Mouse (Mus musculus): ENCODE data around the gene Gcc1.
A peak's percentile ranks its signal among the peaks of the same experiment; 100 is the strongest.

The Gcc1 gene

DNA sequence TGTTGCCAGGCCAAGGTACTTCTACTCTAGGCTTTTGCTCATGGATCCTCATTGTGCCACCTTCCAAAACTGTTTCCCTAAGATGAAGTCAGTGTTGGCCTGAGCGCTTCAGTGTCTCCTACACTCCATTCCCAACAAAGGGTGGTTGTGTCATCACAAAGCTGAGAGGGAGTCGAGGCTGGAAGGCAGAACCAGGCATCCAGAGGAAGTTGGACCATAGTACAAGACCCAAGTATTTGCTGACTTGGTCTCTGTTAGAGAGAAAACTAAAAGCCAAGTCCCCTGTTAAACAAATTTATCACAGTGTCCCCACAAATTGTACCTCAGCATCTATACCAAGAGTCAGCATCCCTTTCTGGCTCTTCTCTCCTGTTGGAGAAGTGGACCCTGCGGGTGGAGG, at the start of gene Gcc1:
Gcc1 (minus strand) TSS at position 101 of the 400 bp plus-strand sequence.
- DNase-seq (ENCODE audit: low read depth, low spot score), result no peak

DNA sequence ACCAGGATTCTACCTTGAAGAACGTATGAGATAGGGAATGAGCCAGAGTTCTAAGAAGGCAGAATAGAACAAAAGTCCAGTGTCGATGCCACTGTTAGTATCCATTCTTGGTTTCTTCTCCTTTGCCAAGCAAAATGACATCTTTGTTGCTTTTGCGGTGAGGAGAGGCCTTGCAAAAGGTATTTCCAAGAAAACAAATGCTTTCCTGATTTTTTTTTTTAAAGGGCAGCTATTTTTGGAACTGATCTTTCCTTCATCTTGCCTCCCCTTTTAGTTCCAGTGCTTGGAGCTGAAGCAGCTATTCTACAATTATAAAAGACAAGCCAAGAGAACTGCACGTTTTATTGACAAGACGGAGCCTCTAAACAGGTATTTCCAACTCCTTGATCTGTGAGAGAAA, 46.6 kb upstream of the Gcc1 start, which contains the start of gene Snd1:
Snd1 (plus strand) TSS at position 301 of the 400 bp plus-strand sequence.
- no peak for DNase-seq (ENCODE audit: low read depth, low spot score)

- DNase-seq (ENCODE audit: low read depth, low spot score), result no peak
Observed at GRCm38 (mm10) chr6:28474211-28474610, 46.0 kb upstream of the Gcc1 start.

DNA sequence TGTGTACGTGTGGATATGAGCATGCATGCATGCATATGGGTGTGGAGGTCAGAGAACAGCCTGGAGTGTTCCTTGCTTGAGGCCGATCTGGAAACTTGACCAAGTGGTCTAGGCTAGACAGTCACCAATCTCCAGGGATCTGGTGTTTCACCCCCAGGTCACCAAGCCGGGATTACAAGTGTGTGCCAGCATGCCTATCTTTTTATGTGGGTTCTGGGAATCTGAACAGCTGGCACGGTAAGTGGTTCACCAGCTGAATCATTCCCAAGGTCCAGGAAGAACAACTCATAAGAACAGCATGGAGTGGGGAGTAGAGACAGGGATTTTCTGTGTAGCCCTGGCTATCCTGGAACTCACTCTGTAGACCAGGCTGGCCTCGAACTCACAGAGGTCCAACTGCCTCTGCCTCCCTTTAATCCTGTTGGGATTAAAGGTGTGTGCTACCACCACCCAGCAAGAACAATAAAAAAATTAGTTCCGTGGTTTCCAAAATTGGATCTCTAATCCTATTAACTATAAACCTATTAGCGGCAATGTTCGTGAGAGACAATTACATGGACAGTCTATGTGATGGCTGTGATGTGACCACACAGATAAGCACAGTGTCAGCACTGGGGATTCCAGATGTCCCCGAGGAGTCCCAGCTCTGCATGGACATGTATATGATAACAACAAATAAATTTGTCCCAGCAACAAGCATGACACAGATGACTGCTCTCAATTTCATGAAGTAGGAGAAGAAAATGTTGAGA, 43.3 kb upstream of the Gcc1 start:
- no peak for DNase-seq (ENCODE audit: low read depth, low spot score)

- no peak for DNase-seq (ENCODE audit: low read depth, low spot score)
Observed at GRCm38 (mm10) chr6:28470621-28471020, 42.4 kb upstream of the Gcc1 start.

- no peak for DNase-seq (ENCODE audit: low read depth, low spot score)
Observed at GRCm38 (mm10) chr6:28470017-28470602, 41.9 kb upstream of the Gcc1 start.

GRCm38 (mm10) chr6:28464630-28465029, 36.4 kb upstream of the Gcc1 start:
- DNase-seq (ENCODE audit: low read depth, low spot score), result no peak

GRCm38 (mm10) chr6:28460534-28460933, 32.3 kb upstream of the Gcc1 start:
- DNase-seq (ENCODE audit: low read depth, low spot score), result no peak

DNA sequence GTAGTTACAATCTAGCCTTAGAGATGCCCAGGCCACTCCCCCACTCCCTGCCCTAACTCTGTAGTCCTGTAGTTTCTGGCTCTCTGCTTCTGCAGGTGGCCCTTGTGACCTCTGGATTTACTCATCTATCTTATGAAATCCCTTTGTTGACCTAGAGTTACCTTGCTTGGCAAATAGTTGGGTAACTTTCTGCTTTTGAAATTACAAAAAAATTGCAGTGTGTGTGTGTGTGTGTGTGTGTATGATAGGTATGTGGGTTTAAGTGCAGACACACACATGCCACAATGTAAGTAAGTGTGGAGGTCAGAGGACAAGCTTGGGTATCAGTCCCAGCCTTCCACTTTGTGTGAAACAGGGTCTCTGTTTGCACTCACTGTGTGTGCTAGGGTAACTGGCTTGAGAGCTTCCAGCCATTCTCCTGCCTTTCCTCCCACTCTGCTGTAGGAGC, 31.1 kb upstream of the Gcc1 start:
- DNase-seq (ENCODE audit: low read depth, low spot score), result no peak

DNA sequence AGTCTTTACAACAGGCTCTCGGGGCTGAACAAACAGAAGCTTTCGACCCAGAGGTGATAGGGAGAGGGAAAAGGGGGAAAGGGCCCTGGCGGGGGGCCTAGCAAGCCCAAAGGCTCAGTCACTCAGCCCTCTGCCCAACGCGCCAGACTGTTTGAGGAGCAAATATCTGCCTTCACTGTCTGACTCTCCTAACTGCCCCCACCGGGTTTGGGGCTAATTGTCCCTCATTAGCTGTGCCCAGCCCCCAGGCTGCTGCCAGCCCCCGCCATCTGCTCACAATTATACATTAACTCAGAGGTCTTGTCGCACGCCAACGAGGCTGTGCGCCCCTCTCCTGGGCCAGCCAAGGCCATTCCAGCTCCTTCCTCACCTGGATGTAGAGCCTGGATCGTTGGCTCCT, 22.8 kb upstream of the Gcc1 start:
- DNase-seq (ENCODE audit: low read depth, low spot score), result peak; percentile 9

GRCm38 (mm10) chr6:28450481-28450880, 22.3 kb upstream of the Gcc1 start:
- DNase-seq (ENCODE audit: low read depth, low spot score), result peak; percentile 21

DNA sequence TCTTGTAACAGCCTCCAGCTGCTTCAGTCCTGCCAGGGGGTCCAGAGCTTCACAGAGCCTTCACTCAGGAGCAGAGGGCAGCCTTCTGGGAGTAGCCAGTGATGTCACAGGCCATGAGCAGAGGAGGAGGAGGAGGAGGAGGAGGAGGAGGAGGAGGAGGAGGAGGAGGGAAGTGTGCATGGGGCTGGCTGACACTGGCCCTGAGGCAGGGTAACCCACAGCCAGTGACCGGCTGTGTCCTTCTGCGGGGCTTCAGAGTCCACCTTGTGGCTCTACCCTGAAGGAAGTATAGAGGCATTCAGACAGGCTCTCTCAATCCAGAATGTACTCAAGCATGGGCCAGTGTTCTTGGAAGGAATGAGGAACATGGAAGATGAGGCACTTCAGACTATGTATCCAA, 21.1 kb upstream of the Gcc1 start, which contains the start of gene Pax4:
Pax4 (minus strand) TSS at position 101 of the 400 bp plus-strand sequence.
- no peak for DNase-seq (ENCODE audit: low read depth, low spot score)

- no peak for DNase-seq (ENCODE audit: low read depth, low spot score)
Observed at GRCm38 (mm10) chr6:28447937-28448336, 19.7 kb upstream of the Gcc1 start.

DNA sequence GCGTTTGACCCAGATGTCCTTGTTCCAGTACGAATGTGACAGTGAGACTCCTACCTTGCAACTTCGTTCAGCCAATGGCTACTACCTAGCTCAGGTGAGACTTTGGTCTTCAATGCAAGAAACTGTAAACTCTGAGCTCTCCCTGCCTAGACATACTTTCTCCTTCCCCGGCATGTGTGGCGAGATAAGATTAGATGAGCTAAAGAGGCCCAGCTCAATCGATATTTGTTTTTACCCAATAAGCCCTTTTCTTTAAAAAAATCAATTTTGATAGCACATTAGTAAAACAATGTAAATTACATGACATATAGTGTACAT, 3.3 kb upstream of the Gcc1 start:
- no peak for DNase-seq (ENCODE audit: low read depth, low spot score)

DNA sequence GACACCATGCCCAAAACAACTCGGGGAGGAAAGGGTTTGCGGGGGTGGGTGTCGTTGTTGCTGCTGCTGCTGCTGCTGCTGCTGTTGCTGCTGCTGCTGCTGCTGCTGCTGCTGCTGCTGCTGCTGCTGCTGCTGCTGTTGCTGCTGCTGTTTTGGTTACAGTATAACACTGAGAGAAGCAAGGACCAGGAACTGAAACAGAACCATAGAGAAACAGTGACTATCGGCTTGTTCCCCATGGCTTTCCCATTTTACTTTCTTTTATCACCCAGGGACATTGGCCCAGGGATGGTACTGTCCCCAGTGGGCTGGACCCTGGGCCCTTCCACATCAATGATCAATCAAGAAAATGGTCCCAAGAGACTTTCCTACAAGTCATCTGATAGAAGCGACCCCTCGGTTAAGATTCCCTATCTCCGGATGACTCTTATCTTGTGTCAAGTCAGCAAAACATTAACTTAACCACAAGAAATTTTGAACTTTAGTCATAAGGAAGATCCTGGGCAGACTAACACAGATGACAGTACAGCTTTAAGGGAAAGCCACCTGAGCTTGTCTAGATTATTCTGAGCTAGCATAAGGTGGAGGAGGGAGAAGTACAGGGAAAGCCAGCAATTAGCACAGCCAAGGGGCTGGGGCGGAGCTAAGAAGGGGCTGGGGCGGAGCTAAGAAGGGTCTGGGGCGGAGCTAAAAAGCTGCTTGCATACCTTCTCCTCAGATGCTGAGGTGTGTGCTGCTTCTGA, 2.8 kb upstream of the Gcc1 start:
- DNase-seq (ENCODE audit: low read depth, low spot score), result no peak

- DNase-seq (ENCODE audit: low read depth, low spot score), result no peak
Observed at GRCm38 (mm10) chr6:28429870-28430269, 1.7 kb upstream of the Gcc1 start.

DNA sequence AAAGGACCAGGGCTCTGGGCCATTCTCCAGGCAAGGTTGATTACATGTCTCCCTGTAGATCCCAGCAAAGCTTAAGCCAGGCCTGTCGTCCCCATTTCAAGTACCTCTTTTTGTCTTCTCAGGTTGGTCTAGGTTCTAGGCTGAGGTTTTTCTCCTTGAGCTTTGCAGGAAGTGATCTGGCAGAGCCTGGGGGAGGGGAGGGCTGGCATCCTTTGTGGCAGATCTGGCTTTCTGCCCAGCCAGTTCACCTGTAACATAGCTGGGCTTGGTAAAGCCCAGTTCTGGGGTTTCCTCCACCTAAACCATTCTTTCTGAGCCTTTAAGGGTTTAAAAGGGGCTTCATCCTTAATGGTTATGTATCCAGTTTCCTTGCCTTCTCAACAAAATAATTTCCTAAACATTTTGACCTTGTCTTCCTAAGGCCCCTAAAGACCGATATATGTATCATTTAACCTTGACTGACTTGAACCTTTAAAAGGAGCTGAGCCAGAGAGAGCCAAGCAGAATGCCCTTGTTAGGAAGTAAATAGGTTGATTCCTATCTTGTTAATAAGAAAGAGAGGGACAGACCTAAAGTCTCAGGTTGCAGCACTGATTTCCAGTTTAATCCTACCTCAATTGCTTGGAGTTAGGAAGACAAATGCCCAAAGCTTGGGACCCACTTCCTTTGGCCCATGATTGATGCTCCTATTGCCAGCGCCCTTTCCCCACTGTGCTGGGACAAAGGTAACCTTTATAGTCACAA, 922 bp downstream of the Gcc1 start, which contains the start of gene Fscn3:
Fscn3 (plus strand) TSS at position 694 of the 744 bp plus-strand sequence.
- no peak for DNase-seq (ENCODE audit: low read depth, low spot score)

DNA sequence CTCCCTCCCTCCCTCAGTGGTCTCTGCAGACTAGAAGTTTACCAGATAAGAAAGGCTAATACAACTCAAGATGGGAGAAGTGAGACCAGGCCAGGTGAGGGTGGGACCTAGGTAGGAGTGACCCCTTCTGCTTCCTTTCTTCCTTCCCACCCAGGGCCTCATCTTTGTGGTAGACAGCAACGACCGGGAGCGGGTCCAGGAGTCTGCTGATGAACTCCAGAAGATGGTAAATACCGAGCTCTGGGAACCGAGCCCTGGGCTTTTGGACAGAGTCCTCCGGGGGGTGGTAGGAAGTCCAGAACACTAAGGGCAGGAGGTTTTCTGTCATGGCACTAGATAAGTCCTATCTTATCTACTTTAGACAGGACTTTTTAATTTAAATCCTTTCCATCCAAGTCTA, 3.2 kb downstream of the Gcc1 start:
- DNase-seq (ENCODE audit: low read depth, low spot score), result no peak

DNA sequence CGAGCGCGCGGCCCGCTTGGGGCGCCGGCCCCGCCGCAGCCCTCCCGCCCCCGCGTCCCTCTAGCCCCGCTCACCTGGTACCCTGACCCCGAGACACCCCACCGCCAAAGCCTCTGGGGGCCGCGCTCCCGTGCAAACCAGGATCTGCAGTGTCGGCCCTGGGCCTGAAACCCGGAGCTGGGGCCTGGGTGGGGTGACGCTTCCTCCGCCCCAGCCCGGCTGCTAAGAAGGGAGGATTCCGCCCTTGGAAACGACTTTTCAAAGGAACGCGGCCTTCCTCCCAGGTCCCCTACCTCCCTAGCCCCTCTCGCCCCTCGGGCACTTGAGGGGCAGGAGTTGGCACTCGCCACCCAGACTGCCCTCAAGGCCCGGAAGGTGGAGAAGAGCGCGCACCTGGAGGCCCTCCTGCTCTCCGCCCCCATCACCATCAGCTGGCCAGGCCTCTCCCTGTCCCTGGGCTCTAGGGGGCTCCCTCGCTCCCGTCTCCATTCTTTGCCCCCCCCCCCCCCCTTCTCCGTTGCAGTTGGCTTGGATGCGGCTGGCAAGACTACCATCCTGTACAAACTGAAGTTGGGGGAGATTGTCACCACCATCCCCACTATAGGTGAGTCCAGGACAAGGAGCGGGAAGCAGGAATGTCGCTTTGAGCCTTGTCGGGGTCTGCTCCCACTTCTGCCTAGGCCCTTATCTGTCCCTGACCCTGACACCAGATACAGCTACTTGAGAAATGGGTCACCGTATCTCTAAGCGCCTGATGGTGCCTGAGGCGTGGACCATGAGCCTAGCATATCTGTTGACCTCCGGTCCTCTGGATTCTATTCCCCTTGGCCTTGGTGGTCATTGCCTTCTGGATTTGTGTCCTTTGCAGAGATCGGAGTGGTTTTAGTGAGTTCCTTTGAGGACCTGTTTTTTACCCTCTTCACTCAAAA, 4.2 kb downstream of the Gcc1 start:
- peak; percentile 9 for DNase-seq (ENCODE audit: low read depth, low spot score)

DNA sequence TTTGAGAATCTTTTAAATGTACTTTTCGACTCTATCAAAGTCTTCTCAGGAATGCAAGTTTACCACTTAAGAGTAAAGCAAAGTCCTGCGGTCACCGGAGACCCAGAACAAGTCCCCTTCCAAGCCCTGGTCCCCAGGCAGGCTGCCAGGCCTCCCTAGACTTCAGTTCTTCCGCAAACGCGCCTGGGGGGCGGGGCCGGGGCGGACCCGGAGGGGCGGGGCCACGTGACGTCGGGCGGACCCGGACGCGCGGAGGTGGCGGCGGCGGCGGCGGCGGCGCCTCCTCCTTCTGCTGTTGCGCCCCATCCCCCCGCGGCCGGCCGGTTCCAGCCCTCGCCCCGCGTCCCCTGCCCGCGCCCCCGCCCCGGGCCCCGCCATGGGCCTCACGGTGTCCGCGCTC, 4.9 kb downstream of the Gcc1 start, which contains the start of gene Arf5:
Arf5 (plus strand) TSS at position 248 of the 400 bp plus-strand sequence.
- DNase-seq (ENCODE audit: low read depth, low spot score), result peak; percentile 67

Data from forelimb bud, embryonic 11.5 days (tissue).